Mouse (Mus musculus) embryo, embryonic 11.5 days (tissue): ENCODE results near the gene Riox2.
A peak's percentile ranks its signal among the peaks of the same experiment; 100 is the strongest.
"Not testable (repeated sequence)": the region's sequence is repeated elsewhere in the genome, so short reads cannot be mapped to it uniquely, and the experiment has no call there.

Experiments used
- DNase-seq: peaks from one replicate; pipeline ENCODE4 v3.0.0-alpha.2; 2012; ENCODE audit warnings: low read depth, low spot score

The Riox2 gene

GRCm38 (mm10) chr16:59471637-59472278, at the start of gene Riox2:
Riox2 (plus strand) TSS chr16:59471775.
- DNase-seq: peak; percentile 69

DNA sequence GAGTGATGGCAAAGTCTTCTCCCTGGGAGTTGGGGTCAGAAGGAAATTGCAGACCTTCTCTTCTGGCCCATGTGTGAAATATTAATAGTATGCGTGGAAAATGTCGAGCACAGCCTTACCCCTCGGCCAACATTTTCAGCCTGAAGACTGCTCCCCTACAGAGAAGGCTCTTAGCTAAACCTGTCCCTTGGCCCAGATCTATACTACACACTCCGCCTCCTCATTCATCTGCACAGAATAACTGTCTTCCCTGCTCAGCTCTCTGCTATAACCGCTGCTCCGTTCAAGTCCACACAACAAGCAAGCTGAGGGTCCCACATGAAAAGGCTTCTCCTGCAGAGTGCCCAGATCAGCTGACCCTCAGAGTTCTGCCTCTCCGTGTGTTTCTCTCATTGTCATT, 43.6 kb upstream of the Riox2 start:
- DNase-seq: no peak

GRCm38 (mm10) chr16:59433181-59433580, 38.4 kb upstream of the Riox2 start:
- DNase-seq: no peak

DNA sequence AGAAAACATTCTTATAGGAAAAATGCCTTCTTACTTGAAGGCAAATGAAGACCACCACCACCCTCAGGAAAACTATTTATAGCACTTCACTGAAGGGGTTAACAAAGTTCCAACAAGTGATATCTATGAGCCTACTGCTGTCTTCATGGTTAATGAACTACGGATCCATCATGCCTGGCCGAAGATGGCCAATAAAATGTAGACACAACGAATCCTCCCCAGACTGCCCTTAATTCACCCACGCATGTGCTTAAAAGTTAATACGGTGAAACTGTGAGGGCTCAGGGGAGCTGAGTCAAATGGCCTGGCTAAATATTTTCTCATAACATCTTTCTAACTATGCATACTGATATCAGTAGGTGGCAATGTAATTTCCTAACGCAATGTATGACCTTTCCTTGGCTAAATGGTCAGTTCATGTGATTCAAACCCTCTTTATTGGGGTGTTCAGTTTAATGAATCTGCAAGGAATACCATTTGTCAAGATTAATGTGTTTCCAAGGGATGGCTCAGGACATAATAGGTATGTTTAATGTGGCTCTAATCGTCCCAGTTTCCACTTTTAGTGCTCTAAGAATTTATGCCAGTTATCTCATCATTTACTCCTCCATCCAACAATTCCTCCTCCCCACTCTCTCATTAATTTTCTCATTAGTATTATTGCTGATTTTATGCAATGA, 26.6 kb upstream of the Riox2 start:
- DNase-seq: no peak

DNA sequence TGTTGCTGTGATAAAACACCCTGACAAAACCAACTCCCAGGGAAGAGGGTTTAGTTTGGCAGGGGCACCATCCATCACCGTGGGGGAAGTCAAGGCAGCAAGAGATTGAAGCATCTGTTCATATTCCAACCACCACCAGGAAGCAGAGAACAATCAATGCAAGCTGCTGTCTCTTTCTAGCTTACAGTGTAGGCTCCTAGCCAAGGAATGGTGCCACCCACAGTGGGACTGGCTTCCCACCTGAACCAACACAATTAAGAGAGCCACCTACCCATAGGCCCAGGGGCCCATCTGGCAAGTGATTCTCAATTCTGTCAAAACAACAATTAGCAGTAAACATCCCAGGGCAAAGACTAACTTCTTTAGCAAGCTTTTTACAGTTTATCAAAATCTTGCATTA, 23.4 kb upstream of the Riox2 start:
- DNase-seq: no peak

DNA sequence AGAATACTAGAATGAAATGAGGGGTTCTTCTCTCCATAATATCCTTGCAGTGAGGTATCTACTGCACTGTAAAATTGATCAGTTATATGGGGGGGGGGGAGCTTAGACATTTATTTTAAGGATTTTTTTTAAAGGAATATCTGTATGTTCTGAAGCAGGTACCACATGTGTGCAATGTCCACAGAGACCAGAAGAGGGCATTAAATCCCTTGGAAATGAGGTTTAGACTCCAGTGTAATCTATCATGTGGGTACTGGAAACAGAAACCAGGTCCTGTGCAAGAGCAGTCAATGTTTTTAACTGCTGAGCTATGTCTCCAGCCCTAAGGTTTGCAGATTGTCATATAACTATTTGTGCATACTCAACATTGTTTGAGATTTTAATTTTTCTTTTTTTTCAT, 22.5 kb upstream of the Riox2 start:
- DNase-seq: no peak

DNA sequence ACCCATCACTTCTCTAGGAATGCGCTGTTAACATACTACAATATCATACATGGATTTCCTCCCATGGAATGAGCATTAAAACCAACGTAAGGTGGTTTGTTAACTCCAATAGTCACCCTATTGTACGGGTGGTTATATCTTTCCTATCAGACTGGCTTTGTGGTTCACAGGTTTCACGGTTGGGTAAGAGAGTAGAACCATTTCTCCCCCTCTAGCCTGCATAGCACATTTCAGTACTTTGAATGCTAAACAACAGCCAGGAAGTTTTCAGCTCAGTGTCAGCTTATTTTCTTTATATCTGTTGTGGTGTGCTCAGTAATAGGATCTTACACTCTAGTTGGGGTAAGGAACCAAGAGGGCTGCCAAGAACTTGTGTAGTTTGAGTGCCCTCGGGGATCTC, 19.8 kb upstream of the Riox2 start:
- no peak for DNase-seq

GRCm38 (mm10) chr16:59459259-59459861, 12.2 kb upstream of the Riox2 start:
- not testable (repeated sequence) for DNase-seq

- DNase-seq: no peak
Measured at GRCm38 (mm10) chr16:59463567-59463966, 8.0 kb upstream of the Riox2 start.

DNA sequence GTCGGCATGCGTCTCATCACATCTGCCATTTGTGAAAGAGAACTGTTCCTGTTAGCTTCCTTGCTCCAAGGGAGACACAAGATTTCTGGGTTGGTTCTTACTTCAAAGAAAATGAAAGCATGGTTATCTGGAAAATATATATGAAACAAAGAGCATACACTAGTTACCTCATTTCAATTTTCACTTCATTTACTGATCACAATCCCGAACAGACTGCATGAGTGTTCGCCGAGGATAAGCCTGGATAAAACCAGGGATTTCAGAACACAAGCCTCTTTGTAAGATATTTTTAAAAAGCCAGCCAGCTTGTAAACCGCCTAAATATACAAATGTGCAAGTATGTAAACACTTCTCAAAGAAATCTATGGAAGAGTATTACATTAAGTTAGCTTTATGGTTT, 7.6 kb upstream of the Riox2 start:
- DNase-seq: no peak

GRCm38 (mm10) chr16:59469846-59470245, 1.7 kb upstream of the Riox2 start:
- no peak for DNase-seq

DNA sequence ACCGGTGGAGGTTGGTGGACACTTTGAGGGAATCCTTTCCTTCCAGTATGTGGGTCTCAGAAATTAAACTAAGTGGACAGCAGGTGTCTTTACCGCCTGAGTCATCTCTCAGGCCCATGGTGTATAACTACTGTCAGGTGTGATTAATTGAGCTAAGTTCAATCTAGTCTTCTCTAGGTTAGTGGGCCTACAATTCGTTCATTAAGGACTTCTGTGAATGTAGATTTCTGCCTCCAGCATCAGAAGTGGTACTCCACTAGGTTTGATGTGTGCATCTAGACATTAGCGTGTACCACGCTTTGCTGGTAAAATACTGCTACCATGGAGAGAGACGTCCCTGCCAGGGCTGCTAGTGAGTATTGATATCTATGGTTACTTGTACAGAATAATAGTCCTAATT, 971 bp downstream of the Riox2 start:
- no peak for DNase-seq

GRCm38 (mm10) chr16:59474788-59475187, 3.2 kb downstream of the Riox2 start:
- DNase-seq: peak; percentile 32

GRCm38 (mm10) chr16:59477955-59478354, 6.4 kb downstream of the Riox2 start:
- DNase-seq: no peak

- no peak for DNase-seq
Measured at GRCm38 (mm10) chr16:59487239-59487638, 15.7 kb downstream of the Riox2 start.

DNA sequence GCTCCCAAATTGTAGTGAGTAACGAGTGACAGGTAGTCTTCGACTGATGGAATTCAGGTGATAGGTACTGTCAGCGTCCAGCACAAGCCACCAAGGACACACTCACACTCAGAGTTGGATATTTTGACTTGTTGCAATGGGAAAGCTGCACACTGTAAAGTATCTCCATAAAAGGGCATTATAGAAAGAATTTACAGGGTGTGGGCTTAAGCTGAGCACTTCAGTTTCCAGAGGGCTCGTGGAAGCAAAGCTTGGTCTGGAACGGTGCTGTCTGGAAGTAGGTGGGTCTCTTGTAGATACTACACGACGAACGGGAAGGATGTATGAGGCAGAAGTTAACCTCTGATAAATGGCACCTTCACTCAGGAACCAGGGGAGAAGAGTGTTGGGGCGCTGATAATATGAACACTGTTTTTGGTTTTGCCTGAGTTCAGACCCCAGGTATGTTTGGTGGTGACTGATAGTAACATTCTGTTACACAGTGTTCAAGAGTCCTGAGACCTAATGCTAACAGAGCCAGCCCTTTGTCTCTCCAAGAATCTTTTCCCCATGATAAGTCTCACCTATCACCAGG, 16.5 kb downstream of the Riox2 start:
- no peak for DNase-seq

DNA sequence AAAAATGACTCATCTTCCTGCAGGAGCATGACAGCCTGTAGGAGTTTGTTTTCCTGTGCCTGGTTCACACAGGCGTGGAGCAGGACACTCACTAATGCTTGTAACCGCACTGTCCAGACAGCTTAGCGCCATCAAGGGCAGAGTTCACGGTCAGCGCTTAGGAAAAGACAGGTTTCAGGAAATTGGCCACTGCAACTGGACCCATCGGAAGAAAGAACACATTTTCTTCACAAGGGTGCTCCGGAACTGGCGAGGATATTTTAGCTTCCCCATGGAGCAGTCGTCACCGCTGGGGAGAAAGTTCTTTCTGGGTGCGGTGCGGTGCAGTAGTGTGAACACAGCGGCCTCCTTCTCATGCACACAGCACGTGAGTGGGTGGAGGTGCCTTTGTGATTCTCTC, 21.6 kb downstream of the Riox2 start:
- no peak for DNase-seq

- DNase-seq: no peak
Measured at GRCm38 (mm10) chr16:59497947-59498346, 26.4 kb downstream of the Riox2 start.

GRCm38 (mm10) chr16:59499180-59499579, 27.6 kb downstream of the Riox2 start:
- DNase-seq: no peak

DNA sequence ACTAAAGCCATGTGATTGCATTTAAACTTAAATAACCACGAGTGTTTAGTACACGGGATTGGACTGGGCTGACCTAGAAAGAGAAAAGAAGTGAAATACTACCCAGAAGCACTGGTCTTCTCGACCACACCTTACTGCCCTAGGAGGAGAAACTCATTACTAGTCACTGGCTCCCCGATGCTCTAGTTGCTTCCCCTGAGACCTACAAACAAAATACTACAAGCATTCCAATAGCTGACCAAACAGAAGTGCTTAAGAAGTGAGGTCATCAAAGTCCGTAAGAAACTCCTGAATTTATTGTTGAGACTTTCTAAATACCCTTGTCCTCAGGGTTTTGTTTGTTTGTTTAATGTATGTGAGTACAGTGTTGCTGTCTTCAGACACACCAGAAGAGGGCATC, 38.3 kb downstream of the Riox2 start:
- DNase-seq: no peak

GRCm38 (mm10) chr16:59515169-59515568, 43.6 kb downstream of the Riox2 start:
- no peak for DNase-seq

DNA sequence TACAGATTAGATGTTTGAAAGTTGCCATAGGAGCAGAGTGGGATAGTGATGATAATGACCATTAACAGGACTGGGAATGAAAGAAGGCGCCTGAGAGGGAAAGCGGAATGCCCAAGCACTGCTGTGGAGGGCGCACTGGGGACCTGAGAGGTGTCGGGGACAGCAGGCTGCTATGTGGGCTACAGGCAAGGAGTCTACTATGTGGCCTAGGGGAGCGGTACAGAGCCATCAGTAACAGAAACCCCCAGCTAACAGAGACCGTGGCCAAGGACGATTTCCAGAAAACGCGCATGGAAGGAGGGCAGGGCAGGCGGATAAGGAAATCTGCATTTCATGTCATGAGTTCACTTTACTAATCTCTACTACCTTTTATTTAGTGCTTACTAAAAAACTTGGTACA, 45.4 kb downstream of the Riox2 start:
- DNase-seq: no peak
